In genomic region chr17:23979471-23979870, GRCm38 (mm10) we compare ENCODE assay signal across 40 mouse cellular contexts. TPM values are rescaled to one million over a fixed set of nuclear protein-coding genes. Genes with fewer than 3 reads are reported as not detected.
A peak's percentile ranks its signal among the peaks of the same experiment; 100 is the strongest.
DNase-seq lines count a peak whose midpoint lies in the region; ATAC-seq and TF ChIP-seq lines count a peak whose summit lies in the region.
"Had no signal": no experiment of that assay in that cellular context is flagged by ENCODE, and none has a peak within 500 bp of the region (broad histone marks: within the 10 kb centered on the region; RNA-seq: fewer than 3 reads in every experiment).

No protein-coding gene starts in this region.

- H3K36me3 ChIP-seq in intestine, embryonic 15.5 days = no peaks in the 10 kb centered on the region
- no peaks in the 10 kb centered on the region for H3K36me3 ChIP-seq in small intestine, adult 2 months (ENCODE audit: control insufficient read depth, insufficient read depth, low read length)
- H3K36me3 ChIP-seq: embryonic facial prominence, embryonic 10.5 days; embryonic facial prominence, embryonic 15.5 days; hindbrain, embryonic 10.5 days; hindbrain, embryonic 15.5 days; limb, embryonic 12.5 days; lung, embryonic 15.5 days; midbrain, embryonic 10.5 days; midbrain, embryonic 15.5 days had no signal

- peak; percentile 26; the same call in 1 of the 2 replicates for ATAC-seq in intestine, embryonic 15.5 days
- ATAC-seq: forebrain, embryonic 13.5 days; midbrain, embryonic 15.5 days; Patski had no signal

- H3K27me3 ChIP-seq in intestine, embryonic 15.5 days (replicated peaks) = no peaks in the 10 kb centered on the region
- H3K27me3 ChIP-seq in small intestine, adult 2 months (ENCODE audit: control insufficient read depth, insufficient read depth, low read length) = no peaks in the 10 kb centered on the region
- H3K27me3 ChIP-seq: CH12.LX; embryonic facial prominence, embryonic 15.5 days; forebrain, embryonic 13.5 days; hindbrain, embryonic 15.5 days; limb, embryonic 12.5 days; lung, embryonic 15.5 days; midbrain, embryonic 15.5 days; Patski had no signal

- H3K4me1 ChIP-seq in intestine, embryonic 15.5 days (replicated peaks) = peaks cover 9% of the 10 kb centered on the region
- peaks cover 54% of the 10 kb centered on the region; the same call in 1 of the 2 replicates for H3K4me1 ChIP-seq in small intestine, adult 2 months (ENCODE audit: control insufficient read depth, insufficient read depth, insufficient read length, low read length)
- H3K4me1 ChIP-seq: embryonic facial prominence, embryonic 15.5 days; forebrain, embryonic 13.5 days; hindbrain, embryonic 15.5 days; limb, embryonic 12.5 days; lung, embryonic 15.5 days; midbrain, embryonic 15.5 days had no signal

- no peak for TF ChIP-seq POLR2A in small intestine, adult 2 months (IDR thresholded peaks at IDR 0.05; ENCODE audit: low read depth, low read length)

- DNase-seq in 3T3-L1 (ENCODE audit: low read depth, low spot score) = peak; percentile 82
- DNase-seq in Muller cell, postnatal 12 days (ENCODE audit: inconsistent ontology term) = peak; percentile 24
- DNase-seq in layer of hippocampus, postnatal 14 days (ENCODE audit: low spot score in 2 of 2) = no peak
- no peak for DNase-seq in cerebellum, postnatal 36 days
- DNase-seq in adrenal gland, adult 8-10 months = no peak
- DNase-seq: adrenal gland, postnatal 14 days; B cell, adult 2 months; cerebellum, adult 11-12 months; cerebellum, postnatal 14 days; gastrocnemius, postnatal 14 days; heart, postnatal 14 days; kidney, adult 11 months; kidney, postnatal 14 days; layer of hippocampus, adult 9-11 months; right cerebral cortex, adult 18-20 months had no signal

- H3K9me3 ChIP-seq in intestine, embryonic 15.5 days = no peaks in the 10 kb centered on the region
- H3K9me3 ChIP-seq: embryonic facial prominence, embryonic 10.5 days; embryonic facial prominence, embryonic 15.5 days; forebrain, embryonic 13.5 days; hindbrain, embryonic 10.5 days; hindbrain, embryonic 15.5 days; limb, embryonic 12.5 days; lung, embryonic 15.5 days; midbrain, embryonic 10.5 days; midbrain, embryonic 15.5 days had no signal

- H3K4me2 ChIP-seq in intestine, embryonic 15.5 days (replicated peaks) = no peak overlapping the region
- H3K4me2 ChIP-seq: embryonic facial prominence, embryonic 15.5 days; forebrain, embryonic 13.5 days; hindbrain, embryonic 15.5 days; limb, embryonic 12.5 days; lung, embryonic 15.5 days; midbrain, embryonic 15.5 days had no signal

- H3K9ac ChIP-seq in intestine, embryonic 15.5 days = no peak overlapping the region
- H3K9ac ChIP-seq: embryonic facial prominence, embryonic 15.5 days; forebrain, embryonic 13.5 days; hindbrain, embryonic 15.5 days; limb, embryonic 12.5 days; lung, embryonic 15.5 days; midbrain, embryonic 15.5 days had no signal

- H3K4me3 ChIP-seq in intestine, embryonic 15.5 days (replicated peaks) = no peak overlapping the region
- H3K4me3 ChIP-seq in small intestine, adult 2 months (ENCODE audit: low read depth, low read length) = no peak overlapping the region
- H3K4me3 ChIP-seq: embryonic facial prominence, embryonic 10.5 days; embryonic facial prominence, embryonic 15.5 days; forebrain, embryonic 13.5 days; hindbrain, embryonic 10.5 days; hindbrain, embryonic 15.5 days; limb, embryonic 12.5 days; lung, embryonic 15.5 days; midbrain, embryonic 10.5 days; midbrain, embryonic 15.5 days had no signal

- WGBS in intestine, embryonic 15.5 days = 39% methylated on average over 3 of the region's 3 CpGs
- 28% methylated on average over 3 of the region's 3 CpGs for WGBS in small intestine, adult 2 months

- no peak for TF ChIP-seq CTCF in small intestine, adult 2 months (IDR thresholded peaks at IDR 0.05; ENCODE audit: extremely low read depth, insufficient read length, insufficient replicate concordance, low read depth, low read length)

- no peak overlapping the region for H3K27ac ChIP-seq in intestine, embryonic 15.5 days
- peak overlapping the region; percentile 86 for H3K27ac ChIP-seq in small intestine, adult 2 months (ENCODE audit: insufficient read depth, low read depth, low read length)
- H3K27ac ChIP-seq: embryonic facial prominence, embryonic 10.5 days; embryonic facial prominence, embryonic 15.5 days; forebrain, embryonic 13.5 days; hindbrain, embryonic 10.5 days; hindbrain, embryonic 15.5 days; limb, embryonic 12.5 days; lung, embryonic 15.5 days; midbrain, embryonic 15.5 days had no signal

RNA-seq across cellular contexts. Expression of gene Prss30, which starts 0.9 kb away (rescaled TPM):
- 1.4 and 2.2 TPM in 2 replicates for polyA plus RNA-seq in intestine, embryonic 15.5 days (2015; fragmentation: Nextera tagmentation; extraction: Ambion mirVana)
- 22.9 and 150 TPM in 2 replicates for polyA plus RNA-seq in small intestine, adult 2 months (2012; rRNA removed)
- under 1 TPM in 1 of 2 experiments, not detected in 1; 0.41 TPM for total RNA-seq in layer of hippocampus, postnatal 14 days (2021)
- under 1 TPM in 3 of 4 experiments, not detected in 1; 0.19 to 0.41 (median 0.31) TPM for total RNA-seq in adrenal gland, adult 8-10 months (2022)
- total RNA-seq: ES-E14; gastrocnemius, postnatal 14 days; heart, adult 8-10 months; heart, postnatal 14 days; neutrophil, adult 5-6 weeks had no signal
- polyA plus RNA-seq: embryonic facial prominence, embryonic 10.5 days; embryonic facial prominence, embryonic 15.5 days; forebrain, embryonic 13.5 days; hindbrain, embryonic 10.5 days; hindbrain, embryonic 15.5 days; limb, embryonic 12.5 days; midbrain, embryonic 10.5 days; midbrain, embryonic 15.5 days; neural tube, embryonic 11.5 days; testis, adult 2 months had no signal

RNA-seq across cellular contexts. Expression of gene Prss22, which starts 18.4 kb away (rescaled TPM):
- not detected in 2 replicates for polyA plus RNA-seq in intestine, embryonic 15.5 days (2015; fragmentation: Nextera tagmentation; extraction: Ambion mirVana)
- polyA plus RNA-seq in small intestine, adult 2 months (2012; rRNA removed) = 0.06 and 0.25 TPM in 2 replicates
- total RNA-seq in layer of hippocampus, postnatal 14 days (2021) = not detected
- total RNA-seq in adrenal gland, adult 8-10 months (2022) = not detected
- total RNA-seq: adrenal gland, postnatal 14 days; CH12.LX; gastrocnemius, postnatal 14 days; heart, adult 8-10 months; heart, postnatal 14 days; liver, adult 2 months had no signal
- polyA plus RNA-seq: forebrain, embryonic 13.5 days; heart, embryonic 14.5 days; hindbrain, embryonic 15.5 days; liver, adult 2 months; liver, embryonic 16.5 days; midbrain, embryonic 15.5 days; testis, adult 2 months had no signal

RNA-seq across cellular contexts. Expression of gene Sbpl, which starts 24.4 kb away (rescaled TPM):
- not detected in 2 replicates for polyA plus RNA-seq in intestine, embryonic 15.5 days (2015; fragmentation: Nextera tagmentation; extraction: Ambion mirVana)
- polyA plus RNA-seq in small intestine, adult 2 months (2012; rRNA removed) = not detected in 2 replicates
- not detected for total RNA-seq in layer of hippocampus, postnatal 14 days (2021)
- not detected for total RNA-seq in adrenal gland, adult 8-10 months (2022)
- total RNA-seq: adrenal gland, postnatal 14 days; CH12.LX; ES-E14; gastrocnemius, postnatal 14 days; heart, adult 8-10 months; heart, postnatal 14 days; left cerebral cortex, adult 18-20 months; left cerebral cortex, postnatal 14 days; liver, adult 2 months; neutrophil, adult 5-6 weeks had no signal
- polyA plus RNA-seq: embryonic facial prominence, embryonic 10.5 days; embryonic facial prominence, embryonic 15.5 days; forebrain, embryonic 13.5 days; heart, embryonic 14.5 days; hindbrain, embryonic 10.5 days; hindbrain, embryonic 15.5 days; kidney, embryonic 14.5 days; limb, embryonic 12.5 days; liver, adult 2 months; liver, embryonic 16.5 days; lung, embryonic 15.5 days; midbrain, embryonic 10.5 days; midbrain, embryonic 15.5 days; neural tube, embryonic 11.5 days; Patski; spleen, adult 2 months; testis, adult 2 months had no signal

RNA-seq across cellular contexts. Expression of gene Sbp, which starts 38.0 kb away (rescaled TPM):
- polyA plus RNA-seq in intestine, embryonic 15.5 days (2015; fragmentation: Nextera tagmentation; extraction: Ambion mirVana) = not detected in 2 replicates
- polyA plus RNA-seq in small intestine, adult 2 months (2012; rRNA removed) = not detected in 2 replicates
- not detected for total RNA-seq in layer of hippocampus, postnatal 14 days (2021)
- total RNA-seq in adrenal gland, adult 8-10 months (2022) = not detected
- total RNA-seq: adrenal gland, postnatal 14 days; CH12.LX; ES-E14; gastrocnemius, postnatal 14 days; heart, adult 8-10 months; heart, postnatal 14 days; left cerebral cortex, adult 18-20 months; left cerebral cortex, postnatal 14 days; liver, adult 2 months; neutrophil, adult 5-6 weeks had no signal
- polyA plus RNA-seq: embryonic facial prominence, embryonic 10.5 days; embryonic facial prominence, embryonic 15.5 days; forebrain, embryonic 13.5 days; heart, embryonic 14.5 days; hindbrain, embryonic 10.5 days; hindbrain, embryonic 15.5 days; kidney, embryonic 14.5 days; limb, embryonic 12.5 days; liver, adult 2 months; liver, embryonic 16.5 days; lung, embryonic 15.5 days; midbrain, embryonic 10.5 days; midbrain, embryonic 15.5 days; neural tube, embryonic 11.5 days; Patski; spleen, adult 2 months; testis, adult 2 months had no signal

RNA-seq across cellular contexts. Expression of gene Prss27, which starts 58.5 kb away (rescaled TPM):
- polyA plus RNA-seq in intestine, embryonic 15.5 days (2015; fragmentation: Nextera tagmentation; extraction: Ambion mirVana) = 0.11 and 0.18 TPM in 2 replicates
- 3.9 and 4.0 TPM in 2 replicates for polyA plus RNA-seq in small intestine, adult 2 months (2012; rRNA removed)
- total RNA-seq in layer of hippocampus, postnatal 14 days (2021) = not detected
- total RNA-seq in adrenal gland, adult 8-10 months (2022) = under 1 TPM in 1 of 4 experiments, not detected in 3; 0.70 TPM
- total RNA-seq: CH12.LX; gastrocnemius, postnatal 14 days; heart, adult 8-10 months; heart, postnatal 14 days; left cerebral cortex, adult 18-20 months; left cerebral cortex, postnatal 14 days; liver, adult 2 months had no signal
- polyA plus RNA-seq: heart, embryonic 14.5 days; kidney, embryonic 14.5 days; limb, embryonic 12.5 days; liver, adult 2 months; liver, embryonic 16.5 days; midbrain, embryonic 10.5 days; spleen, adult 2 months; testis, adult 2 months had no signal

Comparison
In these comparisons a context has a peak if more than half of its experiments do, and no peak if none do; other contexts are left out.
1. DNase-seq: peak in 3T3-L1 (single experiment) and Muller cell, postnatal 12 days (single experiment); none in layer of hippocampus, postnatal 14 days (0 of 2), cerebellum, postnatal 36 days (0 of 2) and adrenal gland, adult 8-10 months (single experiment).